ENCODE assay signal across 9 mouse cellular contexts in the genomic region with DNA sequence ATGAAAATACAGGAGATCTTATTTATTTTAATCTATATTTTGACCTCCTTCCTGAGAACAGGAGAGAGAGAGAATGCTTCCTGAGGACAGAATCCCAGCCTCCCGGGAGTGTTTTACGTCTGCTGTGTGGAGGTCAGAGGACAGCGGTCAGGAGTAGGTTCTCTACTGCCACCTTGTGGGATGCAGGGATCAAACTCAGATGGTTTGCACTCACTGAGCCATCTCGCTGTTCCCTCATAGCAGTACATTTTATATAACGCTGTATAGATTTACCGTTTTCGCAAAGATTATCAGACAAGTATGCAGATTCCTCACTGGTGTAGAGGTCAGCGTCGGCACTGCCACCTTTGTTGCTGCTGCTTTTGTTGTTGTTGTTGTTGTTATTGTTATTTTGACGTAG. TPM values are rescaled to one million over a fixed set of nuclear protein-coding genes. Genes with fewer than 3 reads are reported as not detected.
A peak's percentile ranks its signal among the peaks of the same experiment; 100 is the strongest.
DNase-seq lines count a peak whose midpoint lies in the region; ATAC-seq and TF ChIP-seq lines count a peak whose summit lies in the region.
"Had no signal": no experiment of that assay in that cellular context is flagged by ENCODE, and none has a peak within 500 bp of the region (broad histone marks: within the 10 kb centered on the region; RNA-seq: fewer than 3 reads in every experiment).

No protein-coding gene starts in this region.

- peaks cover 7% of the 10 kb centered on the region; the same call in 1 of the 2 replicates for H3K36me3 ChIP-seq in liver, embryonic 11.5 days (ENCODE audit: control insufficient read depth, insufficient read depth, low read length)
- H3K36me3 ChIP-seq in midbrain, postnatal 0 days (ENCODE audit: insufficient read depth, low read length), result no peaks in the 10 kb centered on the region

- ATAC-seq in CD4-positive, CD25-positive, alpha-beta regulatory T cell, adult 4 months, result peak; percentile 71
- ATAC-seq in liver, embryonic 11.5 days (replicated peaks; ENCODE audit: low FRiP score), result peak; percentile 75
- ATAC-seq in midbrain, postnatal 0 days (ENCODE audit: low FRiP score), result peak; percentile 31; the same call in 1 of the 2 replicates

- no peaks in the 10 kb centered on the region for H3K27me3 ChIP-seq in liver, embryonic 11.5 days (replicated peaks; ENCODE audit: control insufficient read depth, insufficient read depth, low read length)
- H3K27me3 ChIP-seq in midbrain, postnatal 0 days (ENCODE audit: insufficient read depth, low read length), result no peaks in the 10 kb centered on the region

- 63% methylated on average over 10 of the region's 10 CpGs for WGBS in liver, embryonic 11.5 days
- whole genome bisulfite sequencing in midbrain, postnatal 0 days, result 51% methylated on average over 10 of the region's 10 CpGs

- H3K27ac ChIP-seq in liver, embryonic 11.5 days (ENCODE audit: low read depth, low read length), result no peak overlapping the region
- no peak overlapping the region; the same call in 1 of the 2 replicates for H3K27ac ChIP-seq in midbrain, postnatal 0 days (ENCODE audit: low read depth, low read length)

- no peaks in the 10 kb centered on the region for H3K4me1 ChIP-seq in liver, embryonic 11.5 days (replicated peaks; ENCODE audit: control insufficient read depth, insufficient read depth, low read length)
- no peaks in the 10 kb centered on the region for H3K4me1 ChIP-seq in midbrain, postnatal 0 days (ENCODE audit: insufficient read depth, low read length)

- DNase-seq in adipocyte (ENCODE audit: low spot score), result peak; percentile 84
- peak; percentile 77 for DNase-seq in embryo, embryonic 10.5 days (ENCODE audit: low spot score)
- DNase-seq in heart, adult 8-10 months (ENCODE audit: low spot score), result peak; percentile 79
- DNase-seq in kidney, adult 11 months, result peak; percentile 56
- no peak for DNase-seq in liver, embryonic 11.5 days (ENCODE audit: low spot score)
- peak; percentile 75 for DNase-seq in midbrain, postnatal 0 days (ENCODE audit: low spot score)
- peak; percentile 70 for DNase-seq in testis, postnatal 10 days (ENCODE audit: low spot score)

- no peaks in the 10 kb centered on the region for H3K9me3 ChIP-seq in liver, embryonic 11.5 days (ENCODE audit: control insufficient read depth, low read length)
- no peaks in the 10 kb centered on the region for H3K9me3 ChIP-seq in midbrain, postnatal 0 days (ENCODE audit: low read length)

- no peak overlapping the region for H3K4me2 ChIP-seq in liver, embryonic 11.5 days
- no peak overlapping the region for H3K4me2 ChIP-seq in midbrain, postnatal 0 days (ENCODE audit: low read depth, low read length, poor library complexity, severe bottlenecking)

- H3K9ac ChIP-seq in liver, embryonic 11.5 days (ENCODE audit: low read depth, low read length), result no peak overlapping the region
- H3K9ac ChIP-seq in midbrain, postnatal 0 days (replicated peaks; ENCODE audit: low read length, poor library complexity, severe bottlenecking), result no peak overlapping the region

- no peak overlapping the region for H3K4me3 ChIP-seq in liver, embryonic 11.5 days (ENCODE audit: low read depth, low read length)
- no peak overlapping the region for H3K4me3 ChIP-seq in midbrain, postnatal 0 days (ENCODE audit: low read depth, low read length)
- H3K4me3 ChIP-seq: erythroblast, embryonic 14.5 days had no signal

- TF ChIP-seq CTCF in midbrain, postnatal 0 days (IDR thresholded peaks at IDR 0.05), result peak; percentile 79

RNA-seq across cellular contexts. Expression of a gene that starts 48.7 kb away (rescaled TPM):
- 10 to 100 TPM; 24.2 to 26.6 TPM for polyA plus RNA-seq in CD4-positive, CD25-positive, alpha-beta regulatory T cell, adult 4 months (2017; shearing (Covaris generic))
- total RNA-seq in heart, adult 8-10 months (2022), result 10 to 100 TPM; 70.5 to 87.1 (median 79.0) TPM
- polyA plus RNA-seq in liver, embryonic 11.5 days (2014; fragmentation: Nextera tagmentation; extraction: Ambion mirVana), result 9.0 TPM in 2 replicates
- total RNA-seq in midbrain, postnatal 0 days (2014; rRNA removed), result 93.5 and 94.2 TPM in 2 replicates
- 11.7 and 13.7 TPM in 2 replicates for polyA plus RNA-seq in midbrain, postnatal 0 days (2015; fragmentation: Nextera tagmentation; extraction: Ambion mirVana)
